Mouse (Mus musculus) ES-Bruce4 (cell line): ENCODE measurements at regions not wholly inside any gene's neighbourhood (a gene's known extent, or its start where the extent isn't known, plus 50 kb on each side); places are given as distances from the start of the nearest gene placed in this dataset.

Source experiments
- H3K27ac ChIP-seq: 2 replicates; pipeline ENCODE4 v1.5.1; 2012; ENCODE audit warnings: low read length, inconsistent platforms; ENCODE audit not compliant: insufficient read depth
- H3K27me3 ChIP-seq: 2 replicates; pipeline ENCODE4 v1.6.1; 2012; ENCODE audit warnings: mild to moderate bottlenecking, low read length, inconsistent platforms; ENCODE audit not compliant: control insufficient read depth, poor library complexity, insufficient read depth, severe bottlenecking
- H3K36me3 ChIP-seq: 2 replicates; pipeline ENCODE4 v1.6.1; 2012; ENCODE audit warnings: inconsistent platforms, mild to moderate bottlenecking, low read length, moderate library complexity; ENCODE audit not compliant: control insufficient read depth, poor library complexity, insufficient read depth, severe bottlenecking
- H3K4me1 ChIP-seq: one replicate; pipeline ENCODE4 v1.8.1; 2011; ENCODE audit warnings: low read length; ENCODE audit not compliant: control insufficient read depth, insufficient read depth
- H3K4me3 ChIP-seq: 2 replicates; pipeline ENCODE4 v1.5.1; 2011; ENCODE audit warnings: low read depth, mild to moderate bottlenecking, low read length
- H3K9ac ChIP-seq: 2 replicates; pipeline ENCODE4 v1.6.1; 2012; ENCODE audit warnings: low read depth, mild to moderate bottlenecking, inconsistent platforms; ENCODE audit not compliant: poor library complexity, severe bottlenecking
- H3K9me3 ChIP-seq: replicated peaks from 2 replicates; pipeline ENCODE4 v1.6.1; 2012; ENCODE audit warnings: mild to moderate bottlenecking, low read length, inconsistent platforms; ENCODE audit not compliant: control insufficient read depth, poor library complexity, insufficient read depth, severe bottlenecking
- CTCF ChIP-seq: IDR thresholded peaks from one replicate; pipeline ENCODE4 v1.8.1; 2011; ENCODE audit warnings: low read depth, low read length
- EP300 ChIP-seq: IDR thresholded peaks from 2 replicates; pipeline ENCODE4 v1.6.1; 2011; ENCODE audit warnings: low read depth, low read length; ENCODE audit not compliant: insufficient read depth
- POLR2A ChIP-seq: IDR thresholded peaks from one replicate; pipeline ENCODE4 v1.8.1; 2011; ENCODE audit warnings: low read length; ENCODE audit not compliant: insufficient read depth

GRCm38 (mm10) chr10:125762367-125763068, 203.4 kb upstream of the Lrig3 start:
- no peaks in the 10 kb centered on the region for H3K27me3 ChIP-seq
- H3K27ac ChIP-seq = no peak overlapping the region
- H3K9me3 ChIP-seq = 0 out of 2 replicates have a peak, but pooled peaks cover 2% of the 10 kb centered on the region
- H3K36me3 ChIP-seq = no peaks in the 10 kb centered on the region
- H3K9ac ChIP-seq = no peak overlapping the region
- H3K4me1 ChIP-seq = no peaks in the 10 kb centered on the region
- TF ChIP-seq POLR2A (no peak), EP300 (no peak), CTCF (no peak)
- no peak overlapping the region for H3K4me3 ChIP-seq

- TF ChIP-seq EP300 = no peak
- peak; percentile 63 for TF ChIP-seq CTCF
- TF ChIP-seq POLR2A = no peak
- no peak overlapping the region for H3K9ac ChIP-seq
- H3K4me1 ChIP-seq = no peaks in the 10 kb centered on the region
- H3K27me3 ChIP-seq = no peaks in the 10 kb centered on the region
- no peak overlapping the region for H3K4me3 ChIP-seq
- 0 out of 2 replicates have a peak, but pooled peaks cover 2% of the 10 kb centered on the region for H3K9me3 ChIP-seq
- H3K36me3 ChIP-seq = no peaks in the 10 kb centered on the region
- no peak overlapping the region for H3K27ac ChIP-seq
These were observed 201.4 kb upstream of the Lrig3 start for GRCm38 (mm10) chr10:125764402-125765102.

GRCm38 (mm10) chr10:125765103-125765820, 200.7 kb upstream of the Lrig3 start:
- no peak for TF ChIP-seq EP300
- no peak for TF ChIP-seq CTCF
- TF ChIP-seq POLR2A = no peak
- H3K4me3 ChIP-seq = no peak overlapping the region
- no peak overlapping the region for H3K27ac ChIP-seq
- H3K9me3 ChIP-seq = 0 out of 2 replicates have a peak, but pooled peaks cover 2% of the 10 kb centered on the region
- H3K4me1 ChIP-seq = no peaks in the 10 kb centered on the region
- H3K27me3 ChIP-seq = no peaks in the 10 kb centered on the region
- no peaks in the 10 kb centered on the region for H3K36me3 ChIP-seq
- no peak overlapping the region for H3K9ac ChIP-seq

GRCm38 (mm10) chr10:125768281-125768680, 197.7 kb upstream of the Lrig3 start:
- Histone ChIP-seq H3K4me1 (no peaks in the 10 kb centered on the region), H3K36me3 (no peaks in the 10 kb centered on the region), H3K27me3 (no peaks in the 10 kb centered on the region), H3K4me3 (no peak overlapping the region), H3K9ac (no peak overlapping the region), H3K9me3 (no peaks in the 10 kb centered on the region), H3K27ac (no peak overlapping the region)
- TF ChIP-seq CTCF (no peak), POLR2A (no peak), EP300 (no peak)

- no peaks in the 10 kb centered on the region for H3K9me3 ChIP-seq
These were observed 192.4 kb upstream of the Lrig3 start for GRCm38 (mm10) chr10:125773541-125773940.

More at GRCm38 (mm10) chr10:125773541-125773940, 192.4 kb upstream of the Lrig3 start:
- Histone ChIP-seq H3K9ac (no peak overlapping the region), H3K4me3 (no peak overlapping the region), H3K27ac (no peak overlapping the region), H3K36me3 (no peaks in the 10 kb centered on the region), H3K4me1 (no peaks in the 10 kb centered on the region), H3K27me3 (no peaks in the 10 kb centered on the region)
- TF ChIP-seq EP300 (no peak), CTCF (no peak), POLR2A (no peak)
